Mouse (Mus musculus) myocyte (in vitro differentiated cells): Measurements from ENCODE around the gene Gm42417. TPM values are rescaled to one million over a fixed set of nuclear protein-coding genes. Genes with fewer than 3 reads are reported as not detected.

Source experiments
- H3K27me3 ChIP-seq: one replicate; pipeline ENCODE4 v1.6.1; 2011; ENCODE audit not compliant: control insufficient read depth, insufficient read depth, insufficient read length
- H3K36me3 ChIP-seq: one replicate; pipeline ENCODE4 v1.6.1; 2011; ENCODE audit not compliant: control insufficient read depth, insufficient read depth
- H3K4me2 ChIP-seq: one replicate; pipeline ENCODE4 v1.6.1; 2011; ENCODE audit warnings: low read depth, control low read depth
- H3K4me3 ChIP-seq: one replicate; pipeline ENCODE4 v1.5.1; 2011; ENCODE audit warnings: mild to moderate bottlenecking, control low read depth, moderate library complexity
- H3K79me2 ChIP-seq: one replicate; pipeline ENCODE4 v1.6.1; 2011; ENCODE audit not compliant: control insufficient read depth, insufficient read depth
- H3ac ChIP-seq: one replicate; pipeline ENCODE4 v1.6.1; 2011; ENCODE audit not compliant: control insufficient read depth, insufficient read length
- CEBPB ChIP-seq: IDR thresholded peaks from 2 replicates; pipeline ENCODE4 v1.6.1; 2011; ENCODE audit warnings: mild to moderate bottlenecking, moderate library complexity; ENCODE audit not compliant: poor library complexity, insufficient read depth, severe bottlenecking
- E2F4 ChIP-seq: IDR thresholded peaks from one replicate; pipeline ENCODE4 v1.6.1; 2011; ENCODE audit warnings: mild to moderate bottlenecking, control low read depth, moderate library complexity; ENCODE audit not compliant: insufficient read depth
- MAX ChIP-seq: IDR thresholded peaks from one replicate; pipeline ENCODE4 v1.6.1; 2011; ENCODE audit warnings: low read depth, mild to moderate bottlenecking, control low read depth
- MYOD1 ChIP-seq, 3 experiments: IDR thresholded peaks; one replicate each; pipeline ENCODE4 v1.6.1; 2011; ENCODE audit warnings: control low read depth in 2 of 3, low read depth in 2 of 3, mild to moderate bottlenecking in 2 of 3, moderate library complexity in 1 of 3; ENCODE audit not compliant: insufficient read length in 2 of 3, control insufficient read depth in 1 of 3
- MYOG ChIP-seq, 3 experiments: IDR thresholded peaks; one replicate each; pipeline ENCODE4 v1.6.1; 2011; ENCODE audit warnings: control low read depth in 2 of 3, low read depth in 2 of 3, mild to moderate bottlenecking in 2 of 3; ENCODE audit not compliant: insufficient read length in 2 of 3, control insufficient read depth in 1 of 3, insufficient read depth in 1 of 3
- POLR2A ChIP-seq: IDR thresholded peaks from one replicate; pipeline ENCODE4 v1.6.1; 2011; ENCODE audit warnings: low read depth, mild to moderate bottlenecking, control low read depth, moderate library complexity; ENCODE audit not compliant: insufficient read length
- POLR2AphosphoS2 ChIP-seq: IDR thresholded peaks from one replicate; pipeline ENCODE4 v1.6.1; 2011; ENCODE audit warnings: low read depth, control low read depth; ENCODE audit not compliant: insufficient read length
- REST ChIP-seq: IDR thresholded peaks from one replicate; pipeline ENCODE4 v1.6.1; 2011; ENCODE audit warnings: mild to moderate bottlenecking, control low read depth, moderate library complexity; ENCODE audit not compliant: insufficient read depth, insufficient read length
- SRF ChIP-seq: IDR thresholded peaks from one replicate; pipeline ENCODE4 v1.6.1; 2011; ENCODE audit warnings: low read depth; ENCODE audit not compliant: control insufficient read depth, insufficient read length
- TCF12 ChIP-seq: IDR thresholded peaks from one replicate; pipeline ENCODE4 v1.6.1; 2011; ENCODE audit warnings: mild to moderate bottlenecking, control low read depth; ENCODE audit not compliant: poor library complexity, insufficient read depth, severe bottlenecking
- TCF3 ChIP-seq: IDR thresholded peaks from one replicate; pipeline ENCODE4 v1.6.1; 2011; ENCODE audit warnings: low read depth, control low read depth; ENCODE audit not compliant: insufficient read length
- USF1 ChIP-seq: IDR thresholded peaks from one replicate; pipeline ENCODE4 v1.6.1; 2011; ENCODE audit warnings: low read depth, mild to moderate bottlenecking, control low read depth, moderate library complexity
- polyA plus RNA-seq: library from polyadenylated mRNA; unstranded; fragments of >200 nt; fragmentation: generic; extraction: Trizol; gene quantifications from one replicate; pipeline ENCODE4 v1.2.1, GENCODE M21; 2012; ENCODE audit warnings: missing spikeins

The Gm42417 gene
- polyA plus RNA-seq, 1 experiment = 0.13 TPM

DNA sequence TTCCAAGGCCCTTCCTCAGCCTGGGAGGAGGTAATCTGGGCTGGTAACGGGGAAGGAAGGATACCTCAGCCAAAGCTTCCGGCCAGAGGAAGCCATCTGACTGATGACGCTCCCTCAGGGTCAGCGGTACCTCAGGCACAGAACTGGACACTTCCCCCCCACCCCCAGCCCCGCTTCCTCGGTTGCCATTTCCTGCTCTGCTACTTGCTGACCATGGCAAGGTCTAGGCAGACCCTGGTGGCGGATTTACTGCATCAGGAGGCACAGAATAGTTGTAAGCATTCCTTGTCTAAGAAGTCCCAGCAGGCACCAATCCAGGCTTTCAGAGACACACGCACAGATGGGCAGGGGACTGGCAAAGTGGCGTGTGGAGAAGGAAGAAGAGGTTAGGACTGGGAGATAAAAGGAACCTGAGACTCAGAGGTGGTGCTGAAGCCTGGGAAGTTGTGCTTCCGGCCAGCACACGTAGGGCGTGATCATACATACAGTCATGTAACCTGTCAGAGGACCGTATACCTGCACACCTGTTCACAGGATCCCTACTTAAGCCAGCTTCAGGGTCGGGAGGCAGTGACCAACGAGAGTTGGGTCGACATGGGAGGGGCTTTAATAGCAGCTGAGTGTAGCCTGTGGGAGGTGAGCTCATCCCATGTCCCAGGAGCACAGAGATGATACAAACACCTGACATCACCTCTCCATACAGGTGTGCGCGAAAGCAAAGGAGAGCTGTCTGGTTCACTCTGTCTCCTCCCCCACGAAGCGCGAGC lies 15.6 kb upstream of the Gm42417 start:
- peaks cover 47% of the 10 kb centered on the region for H3K36me3 ChIP-seq
- peak overlapping the region; percentile 93 for H3K4me2 ChIP-seq

DNA sequence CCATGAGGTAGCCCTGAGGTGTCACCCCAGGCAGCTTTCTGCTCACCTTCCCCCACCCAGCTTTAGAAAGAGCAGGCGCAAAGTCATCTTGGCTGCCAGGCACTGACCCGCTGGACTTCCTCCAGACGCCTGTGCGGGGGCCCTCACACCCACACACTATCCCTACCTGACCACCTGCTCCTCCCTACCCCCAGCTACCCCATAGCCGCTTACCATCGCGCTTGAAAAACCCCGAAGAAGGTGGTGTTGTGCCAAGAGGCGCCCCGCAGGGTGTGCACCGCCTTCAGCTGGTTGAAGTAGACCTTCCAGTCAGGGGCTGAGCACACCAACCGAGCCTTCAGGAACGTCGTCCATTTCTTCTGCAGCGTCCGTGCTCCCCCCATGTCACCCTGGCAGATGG lies 13.3 kb upstream of the Gm42417 start:
- Histone ChIP-seq H3K4me3 (no peak overlapping the region), H3K27me3 (no peaks in the 10 kb centered on the region), H3K36me3 (peaks cover 54% of the 10 kb centered on the region), H3K4me2 (no peak overlapping the region), H3ac (no peak overlapping the region), H3K79me2 (peaks cover 45% of the 10 kb centered on the region)
- no peak for TF ChIP-seq USF1
- TF ChIP-seq TCF3 = no peak
- no peak for TF ChIP-seq MAX
- TF ChIP-seq E2F4 = no peak
- no peak for TF ChIP-seq TCF12

More for the DNA sequence above, 15.6 kb upstream of the Gm42417 start:
- TF ChIP-seq USF1 (no peak), POLR2A (peak; percentile 23), POLR2AphosphoS2 (no peak)
- Histone ChIP-seq H3K4me3 (peak overlapping the region; percentile 99), H3ac (no peak overlapping the region), H3K27me3 (no peaks in the 10 kb centered on the region), H3K79me2 (peaks cover 45% of the 10 kb centered on the region)

DNA sequence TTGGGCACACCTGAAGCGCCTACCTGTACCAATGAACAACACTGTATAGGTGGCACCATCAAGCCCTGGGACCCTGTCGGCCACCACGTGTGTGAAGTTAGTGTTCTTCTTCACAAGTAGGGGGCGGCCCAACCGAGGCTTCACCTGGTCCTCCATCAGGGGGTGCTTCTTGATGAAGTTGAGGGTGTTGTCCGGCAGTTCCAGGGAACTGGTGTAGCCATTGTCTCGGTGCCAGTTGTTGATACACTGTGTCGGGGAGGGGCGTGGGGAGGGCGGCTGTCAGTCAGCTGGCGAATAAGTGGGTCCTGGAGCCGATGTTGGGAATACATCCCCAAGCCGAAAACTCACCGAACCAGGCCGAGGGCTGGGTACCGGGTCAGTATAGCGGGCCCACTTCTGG lies 12.7 kb upstream of the Gm42417 start:
- no peak overlapping the region for H3K4me2 ChIP-seq
- TF ChIP-seq SRF = no peak
- TF ChIP-seq TCF3 = no peak
- no peak for TF ChIP-seq REST
- no peak for TF ChIP-seq CEBPB
- TF ChIP-seq MYOG (IDR thresholded peaks at IDR 0.05; ENCODE audit: control insufficient read depth in 1 of 3, insufficient read depth in 1 of 3, insufficient read length in 2 of 3, low read depth in 2 of 3) = no peak
- no peak for TF ChIP-seq MAX
- no peak for TF ChIP-seq MYOD1 (IDR thresholded peaks at IDR 0.05; ENCODE audit: control insufficient read depth in 1 of 3, insufficient read length in 2 of 3, low read depth in 2 of 3)
- no peak for TF ChIP-seq TCF12

DNA sequence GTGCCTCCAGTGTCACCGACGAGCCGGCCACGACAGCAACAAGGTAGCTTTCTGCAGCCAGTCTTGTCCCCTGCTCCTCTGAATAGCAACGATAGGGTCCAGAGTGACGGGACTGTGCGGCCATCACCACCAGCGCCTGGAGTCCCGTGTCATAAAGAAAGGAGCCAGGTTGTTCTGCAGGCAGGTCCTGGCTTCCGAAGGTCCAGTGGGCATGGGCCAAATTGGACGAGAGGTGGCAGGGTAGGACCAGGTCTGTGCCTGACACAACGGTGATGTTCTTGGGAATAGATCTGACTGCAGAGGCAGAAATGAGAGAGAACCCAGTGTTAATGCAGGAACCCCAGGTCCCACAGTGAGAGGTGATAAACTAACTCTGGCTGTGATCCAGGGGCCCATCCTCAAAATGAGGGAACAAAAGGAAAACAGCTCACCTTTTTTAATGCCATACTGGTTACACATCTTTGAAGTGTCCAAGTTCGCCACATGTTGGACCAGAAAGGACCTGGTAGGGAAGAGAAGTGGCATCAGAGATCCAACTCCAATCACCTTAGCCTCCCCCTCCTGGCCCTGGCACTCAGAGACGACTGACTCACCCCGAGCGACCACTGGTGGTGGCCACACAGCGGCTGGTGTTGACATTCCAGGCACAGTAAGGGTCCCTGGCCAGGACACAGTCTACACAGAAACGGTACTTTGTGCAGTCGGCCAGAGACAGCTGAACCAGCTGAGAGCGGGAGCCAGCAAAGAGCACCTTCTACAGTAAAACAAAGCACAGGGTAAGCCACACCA lies 11.0 kb upstream of the Gm42417 start:
- H3K4me3 ChIP-seq = no peak overlapping the region
- H3K4me2 ChIP-seq = no peak overlapping the region
- H3ac ChIP-seq = no peak overlapping the region
- TF ChIP-seq MYOG (IDR thresholded peaks at IDR 0.05; ENCODE audit: control insufficient read depth in 1 of 3, insufficient read depth in 1 of 3, insufficient read length in 2 of 3, low read depth in 2 of 3) = peak in 1 of 3 experiments; percentile 23
- peak in 1 of 3 experiments; percentile 34 for TF ChIP-seq MYOD1 (IDR thresholded peaks at IDR 0.05; ENCODE audit: control insufficient read depth in 1 of 3, insufficient read length in 2 of 3, low read depth in 2 of 3)
- TF ChIP-seq E2F4 = no peak
- peaks cover 54% of the 10 kb centered on the region for H3K36me3 ChIP-seq
- H3K79me2 ChIP-seq = peaks cover 37% of the 10 kb centered on the region
- H3K27me3 ChIP-seq = no peaks in the 10 kb centered on the region

More for the DNA sequence above, 12.7 kb upstream of the Gm42417 start:
- Histone ChIP-seq H3K4me3 (no peak overlapping the region), H3K79me2 (peaks cover 40% of the 10 kb centered on the region), H3K27me3 (no peaks in the 10 kb centered on the region), H3ac (no peak overlapping the region), H3K36me3 (peaks cover 54% of the 10 kb centered on the region)

DNA sequence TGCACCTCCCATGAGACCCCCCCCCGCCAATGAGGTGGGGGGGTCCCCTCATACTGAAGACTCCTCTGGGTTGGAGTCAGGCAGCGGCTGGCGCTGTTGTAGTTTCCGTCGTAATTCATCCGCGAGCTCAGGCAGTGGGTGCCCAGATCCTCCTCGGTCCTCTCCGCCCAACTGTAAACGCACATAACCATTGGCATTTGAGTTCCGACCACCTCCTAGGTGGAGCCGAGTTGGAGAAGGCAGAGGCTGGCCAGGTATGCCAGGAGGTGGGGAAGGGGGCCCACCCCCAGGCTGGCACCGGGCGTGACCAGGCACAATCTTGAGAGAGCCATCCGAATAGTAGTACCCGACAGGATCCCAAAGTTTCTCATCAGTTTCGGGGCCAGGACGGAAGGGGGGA lies 10.3 kb upstream of the Gm42417 start:
- H3ac ChIP-seq = no peak overlapping the region
- no peak overlapping the region for H3K4me2 ChIP-seq
- no peak for TF ChIP-seq MYOD1 (IDR thresholded peaks at IDR 0.05; ENCODE audit: control insufficient read depth in 1 of 3, insufficient read length in 2 of 3, low read depth in 2 of 3)
- TF ChIP-seq POLR2AphosphoS2 = peak; percentile 11
- no peaks in the 10 kb centered on the region for H3K27me3 ChIP-seq
- H3K4me3 ChIP-seq = no peak overlapping the region
- H3K36me3 ChIP-seq = peaks cover 50% of the 10 kb centered on the region
- peaks cover 31% of the 10 kb centered on the region for H3K79me2 ChIP-seq
